In the genomic region with DNA sequence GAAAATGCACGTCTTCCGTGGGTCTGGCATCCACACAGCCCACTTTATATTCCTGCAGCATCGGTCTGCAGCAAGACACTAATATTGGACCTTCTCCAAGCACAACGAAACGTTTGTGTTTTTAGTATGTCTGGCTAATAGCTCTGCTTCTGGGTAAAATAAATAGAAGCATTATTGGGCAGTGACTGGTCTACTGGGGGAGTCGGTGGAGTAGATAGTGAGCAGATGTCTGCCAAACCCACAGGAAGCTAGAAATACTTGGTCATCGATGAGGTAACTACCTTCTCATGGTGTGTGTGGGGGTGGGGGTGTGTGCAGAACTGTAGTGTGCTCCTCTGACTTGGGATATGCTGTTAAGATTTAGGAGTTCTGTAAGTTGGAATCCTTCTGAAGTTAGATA, we compare ENCODE assay signal across 8 mouse cellular contexts. TPM values are rescaled to one million over a fixed set of nuclear protein-coding genes. Genes with fewer than 3 reads are reported as not detected.
DNase-seq lines count a peak whose midpoint lies in the region; ATAC-seq lines count a peak whose summit lies in the region.

No protein-coding gene starts in this region.

- peak overlapping the region; percentile 96 for H3K4me2 ChIP-seq in heart, embryonic 12.5 days
- H3K4me2 ChIP-seq in hindbrain, embryonic 15.5 days, result peak overlapping the region; percentile 89
- H3K4me2 ChIP-seq in midbrain, embryonic 15.5 days, result peak overlapping the region; percentile 80

- 30% methylated on average over 7 of the region's 7 CpGs for WGBS in heart, embryonic 12.5 days
- 32% methylated on average over 7 of the region's 7 CpGs for WGBS in embryonic facial prominence, embryonic 10.5 days
- WGBS in hindbrain, embryonic 15.5 days, result 25% methylated on average over 7 of the region's 7 CpGs
- WGBS in midbrain, embryonic 15.5 days, result 39% methylated on average over 7 of the region's 7 CpGs

- H3K9ac ChIP-seq in heart, embryonic 12.5 days, result peak overlapping the region; percentile 89; the same call in 1 of the 2 replicates
- H3K9ac ChIP-seq in hindbrain, embryonic 15.5 days, result peak overlapping the region; percentile 91
- H3K9ac ChIP-seq in midbrain, embryonic 15.5 days, result peak overlapping the region; percentile 21; the same call in 1 of the 2 replicates

- no peaks in the 10 kb centered on the region for H3K27me3 ChIP-seq in heart, embryonic 12.5 days (replicated peaks)
- H3K27me3 ChIP-seq in embryonic facial prominence, embryonic 10.5 days (replicated peaks; ENCODE audit: low read depth, poor library complexity, severe bottlenecking), result peaks cover 20% of the 10 kb centered on the region
- H3K27me3 ChIP-seq in hindbrain, embryonic 15.5 days, result no peaks in the 10 kb centered on the region
- H3K27me3 ChIP-seq in midbrain, embryonic 15.5 days (replicated peaks), result 0 out of 2 replicates have a peak, but pooled peaks cover 10% of the 10 kb centered on the region

- no peaks in the 10 kb centered on the region for H3K36me3 ChIP-seq in heart, embryonic 12.5 days
- no peaks in the 10 kb centered on the region for H3K36me3 ChIP-seq in embryonic facial prominence, embryonic 10.5 days (replicated peaks)
- no peaks in the 10 kb centered on the region for H3K36me3 ChIP-seq in hindbrain, embryonic 15.5 days
- H3K36me3 ChIP-seq in midbrain, embryonic 15.5 days (replicated peaks), result no peaks in the 10 kb centered on the region

- 0 out of 2 replicates have a peak, but pooled peaks have one; percentile 18 for ATAC-seq in heart, embryonic 12.5 days (ENCODE audit: insufficient number of reproducible peaks, low FRiP score)
- no peak for ATAC-seq in hindbrain, embryonic 15.5 days (ENCODE audit: low FRiP score, low read depth)
- no peak for ATAC-seq in midbrain, embryonic 15.5 days (replicated peaks)

- H3K4me3 ChIP-seq in heart, embryonic 12.5 days, result peak overlapping the region; percentile 74
- H3K4me3 ChIP-seq in embryonic facial prominence, embryonic 10.5 days, result peak overlapping the region; percentile 91
- H3K4me3 ChIP-seq in hindbrain, embryonic 15.5 days, result peak overlapping the region; percentile 72
- peak overlapping the region; percentile 85 for H3K4me3 ChIP-seq in midbrain, embryonic 15.5 days

- peaks cover 42% of the 10 kb centered on the region for H3K4me1 ChIP-seq in heart, embryonic 12.5 days (replicated peaks)
- peaks cover 54% of the 10 kb centered on the region for H3K4me1 ChIP-seq in embryonic facial prominence, embryonic 10.5 days
- H3K4me1 ChIP-seq in hindbrain, embryonic 15.5 days (replicated peaks), result peaks cover 46% of the 10 kb centered on the region
- H3K4me1 ChIP-seq in midbrain, embryonic 15.5 days, result peaks cover 40% of the 10 kb centered on the region

- H3K27ac ChIP-seq in heart, embryonic 12.5 days (ENCODE audit: poor library complexity, severe bottlenecking), result peak overlapping the region; percentile 78
- peak overlapping the region; percentile 99 for H3K27ac ChIP-seq in embryonic facial prominence, embryonic 10.5 days (replicated peaks)
- peak overlapping the region; percentile 88 for H3K27ac ChIP-seq in hindbrain, embryonic 15.5 days (replicated peaks)
- peak overlapping the region; percentile 90; the same call in 1 of the 2 replicates for H3K27ac ChIP-seq in midbrain, embryonic 15.5 days

- DNase-seq in heart, adult 8-10 months (ENCODE audit: low spot score), result no peak
- DNase-seq in embryonic facial prominence, embryonic 10.5 days (ENCODE audit: low spot score), result no peak
- no peak for DNase-seq in thymus, postnatal 4 days
- DNase-seq in cerebellum, postnatal 36 days, result no peak
- no peak for DNase-seq in yolk sac, embryonic 10.5 days (ENCODE audit: low spot score)

- no peaks in the 10 kb centered on the region for H3K9me3 ChIP-seq in heart, embryonic 12.5 days (replicated peaks)
- H3K9me3 ChIP-seq in embryonic facial prominence, embryonic 10.5 days, result no peaks in the 10 kb centered on the region
- no peaks in the 10 kb centered on the region for H3K9me3 ChIP-seq in hindbrain, embryonic 15.5 days
- no peaks in the 10 kb centered on the region for H3K9me3 ChIP-seq in midbrain, embryonic 15.5 days

RNA-seq across cellular contexts. Expression of a gene that starts 2.3 kb away (rescaled TPM):
- polyA plus RNA-seq in heart, embryonic 12.5 days (2016; fragmentation: Nextera tagmentation; extraction: Ambion mirVana), result 32.4 and 33.0 TPM in 2 replicates
- 10 to 100 TPM in 2 of 4 experiments, 1 to 10 TPM in 2; 9.1 to 10.7 (median 10.2) TPM for total RNA-seq in heart, adult 8-10 months (2022)
- polyA plus RNA-seq in embryonic facial prominence, embryonic 10.5 days (2016; fragmentation: Nextera tagmentation; extraction: Ambion mirVana), result 35.8 and 41.7 TPM in 2 replicates
- polyA plus RNA-seq in hindbrain, embryonic 15.5 days (2015; fragmentation: Nextera tagmentation; extraction: Ambion mirVana), result 34.1 and 38.1 TPM in 2 replicates
- polyA plus RNA-seq in midbrain, embryonic 15.5 days (2015; fragmentation: Nextera tagmentation; extraction: Ambion mirVana), result 37.7 and 41.2 TPM in 2 replicates

Comparison
In these comparisons a context has a peak if more than half of its experiments do, and no peak if none do; other contexts are left out.
1. H3K9ac ChIP-seq: peak in every context shown above with its lines; median percentile 91 in hindbrain, embryonic 15.5 days; 89 in heart, embryonic 12.5 days; 21 in midbrain, embryonic 15.5 days.